Mouse (Mus musculus): Measurements from ENCODE around the gene Ttll5. TPM values are rescaled to one million over a fixed set of nuclear protein-coding genes. Genes with fewer than 3 reads are reported as not detected.
A peak's percentile ranks its signal among the peaks of the same experiment; 100 is the strongest.

The Ttll5 gene
- polyA plus RNA-seq, 2 experiments: 5.6 to 6.4 TPM

DNA sequence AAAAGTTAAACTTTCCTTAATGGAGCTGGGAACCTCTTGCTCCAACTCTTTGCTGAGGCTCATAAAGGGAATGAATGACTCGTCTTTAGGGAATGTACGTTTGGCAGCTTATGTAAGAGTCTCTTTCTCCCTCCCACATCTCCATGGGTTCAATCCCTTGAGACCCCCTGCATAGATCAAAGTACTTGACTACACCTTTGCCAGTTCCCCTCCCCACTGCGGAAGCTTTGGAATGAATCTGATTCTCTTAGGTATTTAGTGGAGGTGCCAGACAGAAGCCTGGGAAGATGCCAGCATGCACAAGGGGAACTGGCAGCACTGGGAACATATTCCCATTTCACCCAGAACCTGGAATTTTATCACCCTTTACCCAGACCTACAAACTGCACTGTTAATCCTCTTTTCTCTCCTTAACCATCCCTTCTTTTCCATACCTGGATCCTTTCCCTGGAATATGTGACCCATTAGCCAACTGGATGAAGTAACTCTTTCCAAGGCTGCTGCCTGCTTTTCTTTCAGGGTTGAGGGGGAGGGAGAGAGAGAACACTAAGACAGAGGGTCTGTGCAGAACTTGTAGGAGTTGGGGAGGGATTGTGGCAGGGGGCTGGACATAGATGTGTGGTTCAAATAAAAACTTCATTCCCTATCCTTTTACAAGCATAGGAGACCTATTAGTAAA lies 35.2 kb downstream of the Ttll5 start:
- WGBS (ENCODE audit: insufficient replicate concordance): 76% methylated on average over 3 of the region's 3 CpGs
- H3K36me3 ChIP-seq (replicated peaks; ENCODE audit: control insufficient read depth, insufficient read depth, low read depth): no peaks in the 10 kb centered on the region; the same call in 1 of the 2 replicates
- H3K4me3 ChIP-seq (ENCODE audit: insufficient read depth in 1 of 2, low read depth in 2 of 2, low read length in 2 of 2): no peak overlapping the region
- H3K9ac ChIP-seq (replicated peaks): no peak overlapping the region
- H3K27ac ChIP-seq: no peak overlapping the region
- no peaks in the 10 kb centered on the region for H3K27me3 ChIP-seq (ENCODE audit: control insufficient read depth, insufficient read depth, low read length)
- ATAC-seq (ENCODE audit: insufficient read depth): no peak
- no peak for TF ChIP-seq EP300 (IDR thresholded peaks at IDR 0.05; ENCODE audit: low read depth)
- TF ChIP-seq CTCF (IDR thresholded peaks at IDR 0.05; ENCODE audit: low read depth): no peak
- H3K4me1 ChIP-seq (replicated peaks; ENCODE audit: control insufficient read depth in 2 of 2, insufficient read depth in 2 of 2, low read length in 1 of 2): no peaks in the 10 kb centered on the region; a peak in 1 of 4 replicates
- no peaks in the 10 kb centered on the region for H3K9me3 ChIP-seq (ENCODE audit: control insufficient read depth, low read length)
- no peak overlapping the region for H3K4me2 ChIP-seq (ENCODE audit: low read depth)
- no peak for DNase-seq (ENCODE audit: low read depth in 3 of 3, low spot score in 3 of 3)

GRCm38 (mm10) chr12:85862514-85862913 lies 38.1 kb downstream of the Ttll5 start:
- no peaks in the 10 kb centered on the region for H3K27me3 ChIP-seq (ENCODE audit: control insufficient read depth, insufficient read depth, low read length)
- H3K9me3 ChIP-seq (ENCODE audit: control insufficient read depth, low read length): no peaks in the 10 kb centered on the region
- no peaks in the 10 kb centered on the region for H3K36me3 ChIP-seq (replicated peaks; ENCODE audit: control insufficient read depth, insufficient read depth, low read depth)
- no peak for DNase-seq (ENCODE audit: low read depth in 3 of 3, low spot score in 3 of 3)
- 51% methylated on average over 2 of the region's 2 CpGs for WGBS (ENCODE audit: insufficient replicate concordance)
- no peak for TF ChIP-seq CTCF (IDR thresholded peaks at IDR 0.05; ENCODE audit: low read depth)
- no peak for TF ChIP-seq EP300 (IDR thresholded peaks at IDR 0.05; ENCODE audit: low read depth)
- H3K4me3 ChIP-seq (ENCODE audit: insufficient read depth in 1 of 2, low read depth in 2 of 2, low read length in 2 of 2): no peak overlapping the region
- no peak overlapping the region for H3K9ac ChIP-seq (replicated peaks)
- no peaks in the 10 kb centered on the region; a peak in 1 of 4 replicates for H3K4me1 ChIP-seq (replicated peaks; ENCODE audit: control insufficient read depth in 2 of 2, insufficient read depth in 2 of 2, low read length in 1 of 2)
- H3K4me2 ChIP-seq (ENCODE audit: low read depth): no peak overlapping the region
- no peak overlapping the region for H3K27ac ChIP-seq
- no peak for ATAC-seq (ENCODE audit: insufficient read depth)

DNA sequence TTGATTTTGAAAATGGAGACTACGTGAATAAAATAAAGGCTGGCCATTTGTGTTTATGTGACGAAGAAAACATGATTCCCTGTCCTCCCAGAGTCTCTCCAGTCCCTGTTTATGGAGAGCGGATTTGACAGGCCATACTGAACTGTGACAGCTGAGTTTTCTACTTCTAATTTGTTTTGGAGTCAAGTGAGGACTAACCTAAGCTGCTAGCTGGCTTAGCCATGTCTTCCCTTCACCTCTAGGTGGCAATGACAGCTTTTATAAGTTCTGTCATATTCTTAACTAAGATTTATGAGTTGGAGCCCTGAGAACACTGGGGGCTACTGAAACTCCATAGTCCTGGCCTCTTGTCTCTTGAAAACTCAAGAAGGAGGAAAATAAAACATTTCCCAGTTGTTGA lies 41.1 kb downstream of the Ttll5 start:
- no peaks in the 10 kb centered on the region for H3K27me3 ChIP-seq (ENCODE audit: control insufficient read depth, insufficient read depth, low read length)
- DNase-seq (ENCODE audit: low read depth in 3 of 3, low spot score in 3 of 3): no peak
- WGBS (ENCODE audit: insufficient replicate concordance): 79% methylated on average over 3 of the region's 3 CpGs

GRCm38 (mm10) chr12:85866624-85867023 lies 42.2 kb downstream of the Ttll5 start:
- H3K4me2 ChIP-seq (ENCODE audit: low read depth): no peak overlapping the region
- H3K9ac ChIP-seq (replicated peaks): no peak overlapping the region
- ATAC-seq (ENCODE audit: insufficient read depth): no peak
- no peaks in the 10 kb centered on the region for H3K27me3 ChIP-seq (ENCODE audit: control insufficient read depth, insufficient read depth, low read length)
- no peak for DNase-seq (ENCODE audit: low read depth in 3 of 3, low spot score in 3 of 3)
- 68% methylated on average over 4 of the region's 4 CpGs for WGBS (ENCODE audit: insufficient replicate concordance)
- no peak for TF ChIP-seq CTCF (IDR thresholded peaks at IDR 0.05; ENCODE audit: low read depth)
- TF ChIP-seq EP300 (IDR thresholded peaks at IDR 0.05; ENCODE audit: low read depth): no peak
- no peak overlapping the region for H3K27ac ChIP-seq
- no peak overlapping the region for H3K4me3 ChIP-seq (ENCODE audit: insufficient read depth in 1 of 2, low read depth in 2 of 2, low read length in 2 of 2)
- H3K9me3 ChIP-seq (ENCODE audit: control insufficient read depth, low read length): no peaks in the 10 kb centered on the region
- no peaks in the 10 kb centered on the region; a peak in 1 of 4 replicates for H3K4me1 ChIP-seq (replicated peaks; ENCODE audit: control insufficient read depth in 2 of 2, insufficient read depth in 2 of 2, low read length in 1 of 2)
- H3K36me3 ChIP-seq (replicated peaks; ENCODE audit: control insufficient read depth, insufficient read depth, low read depth): no peaks in the 10 kb centered on the region

More for the DNA sequence above, 41.1 kb downstream of the Ttll5 start:
- H3K4me3 ChIP-seq (ENCODE audit: insufficient read depth in 1 of 2, low read depth in 2 of 2, low read length in 2 of 2): no peak overlapping the region
- no peak overlapping the region for H3K9ac ChIP-seq (replicated peaks)
- TF ChIP-seq EP300 (IDR thresholded peaks at IDR 0.05; ENCODE audit: low read depth): no peak
- peak; percentile 30; the same call in 1 of the 2 replicates for TF ChIP-seq CTCF (IDR thresholded peaks at IDR 0.05; ENCODE audit: low read depth)
- no peaks in the 10 kb centered on the region for H3K9me3 ChIP-seq (ENCODE audit: control insufficient read depth, low read length)
- H3K27ac ChIP-seq: no peak overlapping the region
- no peaks in the 10 kb centered on the region; a peak in 1 of 4 replicates for H3K4me1 ChIP-seq (replicated peaks; ENCODE audit: control insufficient read depth in 2 of 2, insufficient read depth in 2 of 2, low read length in 1 of 2)
- ATAC-seq (ENCODE audit: insufficient read depth): no peak
- no peak overlapping the region for H3K4me2 ChIP-seq (ENCODE audit: low read depth)
- H3K36me3 ChIP-seq (replicated peaks; ENCODE audit: control insufficient read depth, insufficient read depth, low read depth): no peaks in the 10 kb centered on the region

GRCm38 (mm10) chr12:85867125-85867524 lies 42.7 kb downstream of the Ttll5 start:
- no peak for DNase-seq (ENCODE audit: low read depth in 3 of 3, low spot score in 3 of 3)
- Histone ChIP-seq H3K27me3 (ENCODE audit: control insufficient read depth, insufficient read depth, low read length) (no peaks in the 10 kb centered on the region), H3K27ac (no peak overlapping the region), H3K36me3 (replicated peaks; ENCODE audit: control insufficient read depth, insufficient read depth, low read depth) (no peaks in the 10 kb centered on the region), H3K9ac (replicated peaks) (no peak overlapping the region), H3K4me3 (ENCODE audit: insufficient read depth in 1 of 2, low read depth in 2 of 2, low read length in 2 of 2) (no peak overlapping the region), H3K9me3 (ENCODE audit: control insufficient read depth, low read length) (no peaks in the 10 kb centered on the region), H3K4me2 (ENCODE audit: low read depth) (no peak overlapping the region), H3K4me1 (replicated peaks; ENCODE audit: control insufficient read depth in 2 of 2, insufficient read depth in 2 of 2, low read length in 1 of 2) (no peaks in the 10 kb centered on the region; a peak in 1 of 4 replicates)
- no peak for ATAC-seq (ENCODE audit: insufficient read depth)
- TF ChIP-seq CTCF (IDR thresholded peaks at IDR 0.05; ENCODE audit: low read depth) (no peak; the same call in 1 of the 2 replicates), EP300 (IDR thresholded peaks at IDR 0.05; ENCODE audit: low read depth) (no peak)

All from liver, embryonic 14.5 days (tissue).